Mouse (Mus musculus): ENCODE measurements at regions not wholly inside any gene's neighbourhood (a gene's known extent, or its start where the extent isn't known, plus 50 kb on each side); places are given as distances from the start of the nearest gene placed in this dataset.

DNA sequence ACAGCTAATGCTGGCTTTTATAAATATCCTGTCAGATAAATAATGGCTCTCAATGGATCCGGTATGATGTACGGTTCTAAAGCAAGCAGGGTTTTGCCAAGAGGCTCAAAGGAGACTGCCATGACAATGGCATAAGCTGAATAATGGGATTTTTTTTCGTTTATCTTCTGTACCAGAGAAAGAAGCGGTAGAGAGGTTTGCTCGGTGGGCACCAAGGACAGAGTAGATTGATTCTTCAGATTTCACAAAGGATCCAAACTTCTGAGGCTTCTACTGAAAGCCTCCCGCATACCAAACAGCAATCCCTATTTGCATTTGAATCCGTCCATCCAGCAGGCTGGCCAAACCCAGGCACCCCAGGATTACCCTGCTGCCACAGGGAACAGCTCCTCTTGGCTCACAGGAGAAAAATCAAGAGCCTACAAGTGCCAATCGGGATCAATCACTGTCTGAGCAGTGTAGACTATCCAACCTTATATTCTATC is 342.0 kb upstream of the Noct start:
- TF ChIP-seq POLR2A (IDR thresholded peaks at IDR 0.05; ENCODE audit: control insufficient read depth, extremely low read depth, insufficient read depth, low read length, poor library complexity): no peak
- TF ChIP-seq CTCF (IDR thresholded peaks at IDR 0.05; ENCODE audit: borderline replicate concordance, control insufficient read depth, extremely low read depth, insufficient read depth, low read length, poor library complexity): no peak

Measured in thymus, adult 2 months (tissue).